Mouse (Mus musculus) adrenal gland, postnatal 25 days (tissue): ENCODE measurements around the gene Sult2a7. TPM values are rescaled to one million over a fixed set of nuclear protein-coding genes. Genes with fewer than 3 reads are reported as not detected.

ENCODE experiments used
- DNase-seq: peaks from one replicate; pipeline ENCODE4 v3.0.0; 2021; ENCODE audit warnings: mixed read lengths
- long read RNA-seq: library from polyadenylated mRNA; stranded (forward); transcript quantifications from one replicate; pipeline ENCODE4 v2.0.0, GENCODE M21; 2021
- total RNA-seq: library from RNA; stranded (reverse); gene quantifications from 2 replicates; pipeline ENCODE4 v1.2.3, GENCODE M21; 2021

Gene Sult2a7
- not detected in 2 replicates for total RNA-seq
- long read RNA-seq, partial matches to known transcripts = 0 of 1 reads
- long read RNA-seq, other reads (novel, unspliced or antisense) = 1 of 1 reads

DNA sequence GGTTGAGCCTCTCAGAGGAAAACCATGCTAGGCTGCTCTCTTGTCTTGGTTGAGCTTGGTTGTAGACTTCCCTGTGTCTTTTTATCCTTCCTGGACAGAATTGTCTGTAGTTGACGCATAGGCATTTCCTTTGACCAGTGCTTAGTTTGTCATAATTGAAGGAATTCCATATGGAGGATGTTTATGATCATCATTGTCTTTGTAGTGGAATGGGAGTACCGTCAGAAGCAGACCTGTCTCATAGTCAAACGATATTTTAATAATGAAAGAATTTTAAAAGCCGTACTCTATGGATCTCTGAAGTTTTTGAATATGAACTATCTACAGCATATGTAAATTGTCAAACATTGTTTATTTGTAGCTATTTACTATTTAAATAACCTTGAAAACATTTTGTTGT is at the start of gene Sult2a7:
Gene Sult2a7 (minus strand): TSS at position 101 of the 400 bp plus-strand sequence.
- DNase-seq = no peak

DNA sequence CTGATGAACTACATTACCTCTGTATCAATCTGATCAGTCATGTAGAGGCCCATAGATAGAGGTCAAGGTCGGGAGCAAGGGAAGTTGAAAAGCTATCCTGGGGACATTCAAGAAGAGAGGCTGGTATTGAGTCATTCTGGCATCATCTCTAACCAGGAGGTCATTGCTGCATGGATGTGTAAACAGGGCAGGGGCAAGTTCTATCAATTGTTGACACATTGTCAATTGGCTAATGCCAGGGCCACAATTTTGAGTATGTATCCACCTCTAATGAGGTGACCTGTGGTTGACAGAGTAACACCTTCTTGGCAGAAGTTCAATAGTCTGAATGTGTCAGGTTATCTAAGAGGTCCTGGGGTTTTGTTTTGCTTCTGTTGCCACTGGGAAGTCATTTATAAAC is 31.2 kb upstream of the Sult2a7 start:
- DNase-seq = no peak

DNA sequence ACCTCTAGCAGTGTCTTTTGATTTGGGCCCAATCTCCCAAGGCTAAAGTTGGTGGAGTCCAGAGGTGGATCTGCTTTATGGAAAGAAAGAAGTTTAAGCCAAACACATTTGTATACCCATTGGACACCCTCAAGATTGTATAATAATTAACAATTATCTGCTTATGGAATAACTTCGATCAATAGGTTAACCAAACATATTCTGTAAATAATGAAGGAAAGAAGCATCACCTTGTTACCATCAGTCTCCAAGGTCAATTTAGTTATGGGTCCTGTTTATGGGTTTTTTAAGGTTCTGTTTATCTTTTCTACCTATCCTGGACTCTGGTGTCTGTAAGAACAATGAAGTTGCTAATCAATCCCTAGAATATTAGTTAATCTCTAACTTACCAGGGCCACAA is 28.6 kb upstream of the Sult2a7 start:
- no peak for DNase-seq

DNA sequence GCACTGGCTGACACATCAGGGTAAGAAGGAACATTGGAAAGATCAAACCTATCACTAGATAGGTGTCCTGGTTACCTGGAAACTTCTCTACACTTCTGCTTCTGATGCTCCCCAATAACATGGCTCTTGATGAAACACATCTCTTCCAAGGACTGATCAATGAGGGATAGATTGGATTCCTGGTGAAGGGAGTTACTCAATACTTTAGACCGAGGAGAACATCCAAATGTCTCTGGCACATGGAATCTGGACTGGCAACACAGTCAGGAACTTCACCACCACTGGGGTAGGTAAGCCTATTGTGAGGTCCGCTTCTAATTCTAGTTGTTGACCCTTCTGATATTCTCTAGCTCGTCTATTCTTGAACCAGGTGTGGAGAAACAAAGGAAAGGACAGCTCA is 24.3 kb upstream of the Sult2a7 start:
- DNase-seq = no peak

DNA sequence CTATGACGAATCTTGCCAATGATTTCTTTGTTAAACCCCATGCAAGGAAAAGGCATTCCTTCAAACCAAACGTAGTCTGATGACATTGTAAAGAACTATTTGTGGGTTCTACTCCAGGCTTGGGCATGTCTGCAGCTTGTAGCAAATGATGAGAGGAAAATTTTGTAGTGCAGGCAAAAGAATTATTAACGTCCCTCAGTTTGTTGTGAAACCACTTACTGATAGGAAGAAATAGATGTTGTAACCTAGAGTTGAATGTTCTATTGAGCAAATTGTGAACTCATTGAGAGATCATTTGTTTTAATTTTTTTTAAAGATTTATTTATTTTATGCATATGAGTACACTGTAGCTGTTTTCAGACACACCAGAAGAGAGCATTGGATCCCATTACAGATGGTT is 1.1 kb downstream of the Sult2a7 start:
- no peak for DNase-seq

DNA sequence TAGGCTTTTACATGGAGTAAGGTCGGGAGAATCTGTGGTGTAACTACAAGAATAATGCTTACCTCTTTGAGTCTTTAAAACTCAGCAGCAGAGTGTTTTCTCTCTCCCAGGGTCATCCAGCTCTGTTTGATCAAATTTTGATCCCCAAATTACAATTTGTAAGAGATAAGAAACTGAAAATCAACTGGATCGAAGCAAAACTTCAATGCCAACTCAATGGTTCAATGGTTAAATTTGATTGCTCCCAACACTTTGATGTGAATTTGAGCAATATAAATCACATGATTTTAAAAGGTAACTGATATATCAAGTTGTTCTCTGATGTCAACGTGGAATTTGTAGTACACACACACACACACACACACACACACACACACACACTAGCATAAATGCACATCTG is 47.5 kb downstream of the Sult2a7 start, which contains the start of gene Sult2a8:
Gene Sult2a8 (minus strand): TSS at position 236 of the 400 bp plus-strand sequence.
- no peak for DNase-seq

DNA sequence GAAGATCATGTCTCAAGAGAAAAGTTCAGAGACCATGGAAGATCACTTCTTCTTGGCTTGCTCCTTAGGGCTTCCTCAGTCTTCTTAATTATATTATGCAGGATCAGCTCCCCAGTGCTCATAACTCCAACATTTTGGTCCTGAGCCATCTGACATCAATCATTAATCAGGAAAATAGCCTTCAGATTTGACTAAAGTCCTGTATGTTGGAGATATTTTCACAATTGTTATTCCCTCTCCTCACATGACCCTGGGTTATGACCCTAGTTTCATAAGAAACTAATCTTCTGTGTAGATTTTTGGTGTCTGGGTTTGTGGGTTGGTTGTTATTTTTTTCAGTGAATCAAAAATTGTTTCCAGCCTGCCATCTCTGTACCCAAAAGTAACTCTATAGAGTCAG is 54.4 kb downstream of the Sult2a7 start:
- DNase-seq = no peak

DNA sequence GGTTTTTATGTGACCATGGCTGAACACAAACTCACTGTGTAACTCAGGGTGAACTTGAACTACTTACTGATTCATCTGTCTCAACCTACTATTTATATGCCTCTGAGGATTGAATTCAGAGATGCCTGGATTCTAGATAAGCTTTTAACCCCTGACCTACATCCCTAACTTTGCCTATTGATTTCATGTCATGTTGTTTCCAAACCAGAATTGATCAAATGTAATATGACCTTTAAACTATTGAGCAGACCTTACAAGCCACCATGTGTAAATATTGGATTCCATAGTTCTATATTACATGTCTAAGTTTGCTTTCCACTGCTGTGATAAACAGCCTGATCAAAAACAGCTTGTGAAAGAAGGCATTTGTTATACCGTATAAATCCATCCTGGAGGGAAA is 55.5 kb downstream of the Sult2a7 start:
- DNase-seq = no peak

DNA sequence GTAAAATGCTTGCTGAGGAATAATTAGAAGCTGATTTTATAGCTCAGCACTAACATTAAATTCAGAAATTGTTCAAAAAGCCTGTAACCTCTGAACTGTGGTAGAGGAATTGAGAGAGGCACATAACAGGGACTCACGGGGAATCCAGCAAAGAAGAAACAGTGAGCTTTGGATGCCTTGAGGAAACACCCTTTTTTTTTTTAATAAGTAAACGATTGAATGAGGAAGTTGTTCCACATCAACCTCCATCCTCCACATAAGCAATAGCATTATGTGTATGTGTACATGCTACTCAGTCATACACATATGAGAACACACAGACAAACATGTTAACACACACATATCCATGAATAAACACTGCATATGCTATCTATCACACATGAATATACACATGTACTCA is 56.0 kb downstream of the Sult2a7 start:
- no peak for DNase-seq

Other genes starting within 250 kb of the Sult2a7 start
- not detected in 2 replicates for gene Sult2a6, start 239.4 kb downstream of the Sult2a7 start, total RNA-seq
- not detected in 2 replicates for gene Obox8, start 160.7 kb downstream of the Sult2a7 start, total RNA-seq
- 3.0 TPM in 1 of 2 replicates, not detected in the other for gene Sult2a8, start 47.5 kb downstream of the Sult2a7 start, total RNA-seq
- gene Vmn1r90, start 69.3 kb upstream of the Sult2a7 start, total RNA-seq = not detected in 2 replicates
- gene Obox7, start 165.3 kb upstream of the Sult2a7 start, total RNA-seq = not detected in 2 replicates